Mouse (Mus musculus): Measurements from ENCODE around the gene H2-K1. TPM values are rescaled to one million over a fixed set of nuclear protein-coding genes. Genes with fewer than 3 reads are reported as not detected.
"Not testable (repeated sequence)": the region's sequence is repeated elsewhere in the genome, so short reads cannot be mapped to it uniquely, and the experiment has no call there.

Gene H2-K1
- total RNA-seq, 2 experiments from 2014 or later: 25.6 to 32.9 TPM

GRCm38 (mm10) chr17:33997025-33997424 is 3.1 kb downstream of the H2-K1 start:
- intact Hi-C loops (cut with DNase I); DNase-seq: not testable (repeated sequence)

- DNase-seq: no peak
- intact Hi-C loops (cut with DNase I): no loop called here
Measured at GRCm38 (mm10) chr17:33995651-33996050, 4.5 kb downstream of the H2-K1 start.

GRCm38 (mm10) chr17:33994959-33995358 is 5.2 kb downstream of the H2-K1 start:
- no peak for DNase-seq
- intact Hi-C loops (cut with DNase I): no loop called here

- intact Hi-C loops (cut with DNase I): no loop called here
Measured at GRCm38 (mm10) chr17:33991788-33992664, 8.1 kb downstream of the H2-K1 start.

GRCm38 (mm10) chr17:33982136-33982535 is 18.0 kb downstream of the H2-K1 start:
- DNase-seq: peak; percentile 45 to 65
- intact Hi-C loops (cut with DNase I): loop anchor here (1.0 kb wide), 1 partner anchor 14 kb away; no protein-coding TSS in a partner anchor

More at GRCm38 (mm10) chr17:33991788-33992664, 8.1 kb downstream of the H2-K1 start:
- DNase-seq: no peak

DNA sequence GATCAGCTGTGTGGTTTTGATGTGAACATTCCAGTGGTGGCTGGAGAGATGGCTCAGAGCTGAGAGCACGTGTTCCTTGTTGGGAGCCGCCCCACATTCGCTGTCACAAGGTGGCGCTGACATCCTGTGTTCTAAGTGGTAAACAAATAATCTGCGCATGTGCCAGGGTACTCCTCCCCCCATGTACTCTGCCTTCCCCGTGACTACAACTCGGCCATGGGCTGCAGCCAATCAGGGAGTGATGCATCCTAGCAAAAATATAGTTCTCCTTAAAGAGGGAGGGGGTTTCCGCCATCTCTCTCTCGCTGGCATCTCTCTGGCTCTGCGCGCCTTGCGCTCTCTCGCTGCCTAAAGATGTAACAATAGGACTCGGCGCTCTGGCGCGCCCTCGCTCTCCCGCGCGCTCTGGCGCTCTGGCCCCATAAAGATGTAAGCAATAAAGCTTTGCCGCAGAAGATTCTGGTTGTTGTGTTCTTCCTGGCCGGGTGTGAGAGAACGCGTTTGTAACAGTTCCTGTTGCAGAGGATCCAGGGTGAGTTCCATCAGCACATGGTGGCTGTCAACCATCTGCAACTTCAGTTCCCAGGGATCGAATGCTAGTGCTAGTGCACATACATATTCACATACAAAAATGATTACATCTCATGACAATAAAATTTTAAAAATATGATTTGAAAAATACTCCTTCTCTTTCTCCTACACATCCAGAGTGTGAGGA is 18.8 kb downstream of the H2-K1 start:
- DNase-seq: peak; percentile 83 to 86
- intact Hi-C loops (cut with DNase I): not testable (repeated sequence)

- no peak for DNase-seq
- intact Hi-C loops (cut with DNase I): no loop called here
Measured at GRCm38 (mm10) chr17:33980181-33981035, 19.7 kb downstream of the H2-K1 start.

- no peak for DNase-seq
- intact Hi-C loops (cut with DNase I): no loop called here
Measured at GRCm38 (mm10) chr17:33979512-33980050, 20.6 kb downstream of the H2-K1 start.

- intact Hi-C loops (cut with DNase I): no loop called here
- DNase-seq: peak; percentile 69 to 75
Measured at GRCm38 (mm10) chr17:33978631-33979031, 21.5 kb downstream of the H2-K1 start.

DNA sequence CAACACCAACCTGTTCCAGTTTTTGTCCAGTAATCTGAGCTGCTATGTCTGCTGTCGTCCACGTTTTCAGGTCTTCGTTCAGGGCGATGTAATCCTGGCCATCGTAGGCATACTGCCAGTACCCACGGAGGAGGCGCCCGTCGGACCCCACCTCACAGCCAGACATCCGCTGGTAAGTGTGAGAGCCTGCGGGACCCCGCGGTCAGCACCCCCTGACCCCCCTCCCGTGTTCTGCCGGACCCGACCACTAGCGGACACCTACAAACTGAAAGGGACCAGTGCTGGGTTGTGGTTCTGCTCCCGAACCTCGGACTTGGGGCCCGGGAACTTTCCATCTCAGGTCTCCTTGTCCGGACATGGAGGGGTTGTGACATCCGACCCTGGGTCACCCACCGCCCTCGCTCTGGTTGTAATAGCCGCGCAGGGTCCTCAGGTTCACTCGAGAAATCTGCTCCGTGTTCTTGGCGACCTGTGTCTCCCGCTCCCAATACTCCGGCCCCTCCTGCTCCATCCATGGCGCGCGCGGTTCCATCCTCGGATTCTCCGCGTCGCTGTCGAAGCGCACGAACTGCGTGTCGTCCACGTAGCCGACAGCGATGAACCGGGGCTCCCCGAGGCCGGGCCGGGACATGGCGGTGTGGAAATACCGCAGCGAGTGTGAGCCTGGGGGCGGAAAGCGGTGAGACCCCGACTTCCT is 22.1 kb downstream of the H2-K1 start:
- no peak for DNase-seq
- intact Hi-C loops (cut with DNase I): no loop called here

- intact Hi-C loops (cut with DNase I): no loop called here
- no peak for DNase-seq
Measured at GRCm38 (mm10) chr17:33973572-33973971, 26.6 kb downstream of the H2-K1 start.

DNA sequence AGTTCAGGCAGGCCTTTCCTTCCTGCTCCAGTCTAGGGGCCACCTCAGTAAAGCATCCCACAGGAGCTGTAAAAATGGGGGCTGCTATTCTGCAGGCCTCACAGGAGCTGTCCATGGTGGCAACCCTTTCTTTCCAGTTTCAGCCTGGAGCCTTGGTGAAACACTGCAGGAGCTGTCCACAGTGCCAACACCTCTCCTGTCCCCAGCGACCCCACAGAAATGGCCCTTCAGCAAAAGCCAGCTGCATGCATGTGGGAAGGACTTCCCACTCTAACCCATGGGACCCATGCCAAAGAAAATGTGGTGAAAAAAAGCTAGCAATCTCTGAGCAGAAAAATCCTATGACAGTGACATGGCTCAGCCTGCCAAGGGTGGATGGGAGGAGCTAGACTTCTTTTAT is 27.5 kb downstream of the H2-K1 start:
- intact Hi-C loops (cut with DNase I): no loop called here
- no peak for DNase-seq

DNA sequence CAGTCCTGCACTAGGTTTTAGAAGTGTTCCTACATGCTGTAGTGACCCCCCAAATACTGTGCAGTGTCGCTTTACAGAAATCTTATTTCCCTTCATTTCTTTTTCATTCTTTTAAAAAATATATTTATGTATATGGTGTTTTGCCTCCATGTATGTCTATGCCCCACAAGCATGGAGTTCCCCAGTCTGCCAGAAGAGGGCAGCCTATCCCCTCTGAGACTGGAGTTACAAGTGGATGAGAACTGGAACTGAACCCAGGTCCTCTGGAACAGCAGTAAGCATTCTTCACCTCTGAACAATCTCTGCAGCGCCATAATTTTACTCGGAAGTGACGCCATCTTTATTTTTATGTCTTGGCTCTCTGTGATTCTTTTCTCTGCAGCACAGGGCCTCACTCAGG is 30.8 kb downstream of the H2-K1 start:
- intact Hi-C loops (cut with DNase I): loop anchor here (1.0 kb wide), 1 partner anchor 1333 kb away; no protein-coding TSS in a partner anchor
- no peak for DNase-seq

- DNase-seq: no peak
- intact Hi-C loops (cut with DNase I): loop anchor here (1.0 kb wide), 2 partner anchors 13 to 1333 kb away; no protein-coding TSS in a partner anchor
Measured at GRCm38 (mm10) chr17:33968927-33969326, 31.2 kb downstream of the H2-K1 start.

DNA sequence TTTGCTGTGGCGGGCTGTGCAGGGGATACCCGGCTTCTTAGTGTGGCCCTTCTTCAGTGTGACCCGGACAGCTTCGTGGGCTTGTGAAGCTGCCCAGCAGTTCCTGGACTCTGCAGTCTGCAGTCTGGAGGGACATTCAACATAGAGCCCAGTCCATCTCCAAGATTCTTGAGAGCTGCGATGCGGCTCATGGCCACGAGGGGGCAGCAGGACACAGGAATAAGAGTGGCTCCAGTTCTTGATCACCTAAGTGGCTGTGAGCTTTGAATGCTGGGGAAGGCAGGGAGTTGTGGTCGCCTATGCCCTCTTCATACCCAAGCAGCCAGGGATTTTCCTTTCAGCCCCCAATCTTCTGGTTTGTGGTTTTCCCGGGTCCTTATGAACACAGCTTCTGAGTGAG is 31.7 kb downstream of the H2-K1 start:
- intact Hi-C loops (cut with DNase I): loop anchor here (1.0 kb wide), 1 partner anchor 14 kb away; no protein-coding TSS in a partner anchor
- DNase-seq: peak; percentile 68 to 83

DNA sequence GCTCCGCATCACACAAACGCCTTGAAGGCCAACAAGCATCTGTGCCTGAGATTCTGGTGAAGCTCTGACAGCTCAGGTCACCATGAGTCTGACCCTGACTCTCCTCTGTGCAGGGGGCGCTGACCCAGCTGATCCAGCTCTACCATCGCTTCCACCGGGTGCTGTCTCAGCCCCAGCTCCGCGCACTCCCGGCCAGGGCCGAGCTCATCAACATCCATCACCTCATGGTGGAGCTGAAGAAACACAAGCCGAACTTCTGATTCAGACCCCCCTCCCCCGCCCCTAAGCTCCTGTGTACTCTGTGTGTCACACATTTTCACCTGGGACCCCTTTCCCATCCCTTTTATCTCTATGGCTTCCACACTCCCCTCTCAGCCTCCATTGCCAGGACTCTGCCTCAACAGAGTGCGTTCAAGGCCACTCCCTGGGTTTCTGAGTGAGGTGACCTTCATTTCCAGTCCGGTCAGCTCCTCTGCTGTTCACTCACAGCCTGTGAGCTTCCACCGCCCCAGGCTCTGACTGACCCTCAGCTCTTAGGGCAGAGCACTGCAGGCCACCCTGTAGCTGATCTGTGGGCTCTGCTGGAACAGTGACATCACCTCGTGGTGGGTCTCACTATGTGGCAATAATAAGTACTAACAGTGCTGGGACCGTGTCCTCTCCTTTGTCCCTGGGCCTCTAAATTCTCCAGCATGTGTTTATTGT is 34.1 kb downstream of the H2-K1 start:
- intact Hi-C loops (cut with DNase I): loop anchor here (1.0 kb wide), 1 partner anchor 1338 kb away; no protein-coding TSS in a partner anchor

DNA sequence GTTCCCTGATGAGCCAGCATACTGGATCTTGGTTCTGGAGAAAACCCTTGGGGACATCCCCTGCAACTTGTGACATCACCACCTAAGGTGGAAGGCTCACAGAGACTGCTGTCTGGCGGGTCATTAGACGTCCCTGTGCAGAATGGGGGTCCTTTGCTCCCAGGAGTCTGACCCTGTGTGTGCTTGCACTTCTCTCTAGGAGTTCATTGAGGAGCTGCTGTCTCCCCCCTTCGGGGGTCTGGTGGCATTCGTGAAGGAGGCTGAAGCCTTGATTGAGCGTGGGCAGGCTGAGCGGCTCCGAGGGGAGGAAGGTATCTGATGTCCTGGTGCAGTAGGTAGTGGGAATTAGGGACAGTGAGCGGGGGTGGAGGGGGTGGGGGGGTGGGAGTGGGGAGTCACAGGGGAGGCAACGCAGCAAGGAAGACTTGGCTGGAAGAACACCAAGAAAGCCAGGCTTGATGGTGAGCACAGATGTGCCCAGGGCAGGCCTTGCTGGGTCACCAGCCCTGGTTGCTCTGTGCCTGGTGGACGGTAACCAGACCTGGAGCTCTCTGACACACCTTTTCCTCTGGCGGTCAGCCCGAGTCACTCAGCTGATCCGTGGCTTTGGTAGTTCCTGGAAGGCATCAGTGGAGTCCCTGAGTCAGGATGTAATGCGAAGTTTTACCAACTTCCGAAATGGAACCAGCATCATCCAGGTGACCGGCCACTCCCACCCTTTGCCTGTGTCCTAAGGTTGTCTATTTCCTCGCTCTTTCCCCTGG is 34.9 kb downstream of the H2-K1 start:
- intact Hi-C loops (cut with DNase I): loop anchor here (1.0 kb wide), 1 partner anchor 1339 kb away; no protein-coding TSS in a partner anchor
- no peak for DNase-seq

More for the DNA sequence above, 34.1 kb downstream of the H2-K1 start:
- DNase-seq: no peak

GRCm38 (mm10) chr17:33962876-33963275 is 37.3 kb downstream of the H2-K1 start:
- intact Hi-C loops (cut with DNase I): no loop called here
- DNase-seq: no peak

All from gastrocnemius, postnatal 36 days (tissue).